Mouse (Mus musculus): ENCODE data around the gene Fam3b. TPM values are rescaled to one million over a fixed set of nuclear protein-coding genes. Genes with fewer than 3 reads are reported as not detected.
A peak's percentile ranks its signal among the peaks of the same experiment; 100 is the strongest.

Fam3b gene
- polyA plus RNA-seq (2016; fragmentation: Nextera tagmentation; extraction: Ambion mirVana), result not detected in 2 replicates

DNA sequence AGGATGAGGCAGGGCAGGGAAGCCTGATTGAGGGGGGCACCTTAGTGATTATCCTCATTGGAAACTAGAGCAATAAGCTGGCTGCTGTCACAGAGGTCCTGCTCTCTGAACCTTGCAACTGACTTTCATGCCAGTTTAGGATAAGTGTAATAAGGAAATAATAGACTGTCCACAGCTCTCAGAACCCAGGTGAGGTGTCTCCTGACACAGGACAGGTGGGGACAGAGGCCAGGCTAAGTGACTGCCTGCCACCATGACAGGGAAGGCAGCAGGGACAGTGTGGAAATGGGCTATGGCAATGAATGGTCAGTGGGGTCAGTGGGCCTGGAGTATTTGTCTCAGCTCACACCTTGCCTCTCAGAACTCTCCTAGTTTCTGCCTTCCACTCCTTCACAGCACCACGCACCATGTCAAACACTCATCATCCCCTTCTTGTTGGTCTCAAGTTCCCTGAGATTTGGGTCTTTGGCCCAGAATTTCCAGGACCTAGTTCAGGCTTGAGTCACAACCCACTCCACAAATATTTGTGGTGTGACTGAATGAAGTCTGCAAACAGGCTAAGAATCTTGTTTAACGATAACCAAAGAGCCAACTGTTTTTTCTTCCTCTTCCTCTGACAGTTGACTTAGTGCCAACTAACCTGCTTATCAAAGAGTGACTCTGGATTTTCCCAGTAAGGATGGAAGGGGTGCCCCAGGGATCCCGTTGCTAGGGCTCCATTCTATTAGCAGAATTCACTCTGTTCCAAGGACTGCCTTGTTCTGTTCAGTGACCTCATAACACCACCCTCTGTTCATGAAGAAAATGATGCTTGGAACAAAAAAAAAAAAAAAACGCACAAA lies at the start of gene Fam3b:
Gene Fam3b, minus strand, starts transcription at position 718 of the 842 bp plus-strand sequence.
- no peak within 1 kb of the TSS for H3K9ac ChIP-seq
- WGBS (ENCODE audit: insufficient replicate concordance), result 57% methylated on average over 4 of the region's 4 CpGs
- H3K4me1 ChIP-seq, result no peaks in the 10 kb centered on the region
- no peak within 1 kb of the TSS for H3K4me2 ChIP-seq
- no peak for ATAC-seq
- no peak within 1 kb of the TSS for H3K4me3 ChIP-seq
- no peak within 1 kb of the TSS for H3K27ac ChIP-seq
- H3K36me3 ChIP-seq, result no peaks in the 10 kb centered on the region
- H3K27me3 ChIP-seq (replicated peaks), result no peaks in the 10 kb centered on the region
- no peaks in the 10 kb centered on the region for H3K9me3 ChIP-seq (replicated peaks)

DNA sequence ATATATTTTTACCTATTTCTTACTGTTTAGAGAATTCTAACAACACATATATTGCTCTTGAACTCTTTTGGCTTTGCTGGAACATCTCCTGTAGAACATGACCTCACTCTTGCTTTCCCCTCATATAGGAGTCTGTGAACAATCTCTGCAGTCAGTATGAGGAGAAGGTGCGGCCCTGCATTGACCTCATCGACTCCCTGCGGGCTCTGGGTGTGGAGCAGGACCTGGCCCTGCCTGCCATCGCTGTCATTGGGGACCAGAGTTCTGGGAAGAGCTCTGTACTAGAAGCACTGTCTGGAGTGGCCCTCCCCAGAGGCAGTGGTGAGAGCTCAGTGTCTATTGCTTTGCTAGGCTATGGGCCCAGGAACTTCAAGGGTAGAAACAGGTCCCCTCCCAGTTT lies 29.7 kb upstream of the Fam3b start:
- Histone ChIP-seq H3K9ac (no peak overlapping the region), H3K27me3 (replicated peaks) (no peaks in the 10 kb centered on the region), H3K27ac (no peak overlapping the region), H3K4me1 (no peaks in the 10 kb centered on the region), H3K4me2 (no peak overlapping the region), H3K36me3 (no peaks in the 10 kb centered on the region), H3K9me3 (replicated peaks) (no peaks in the 10 kb centered on the region; the same call in 1 of the 2 replicates), H3K4me3 (no peak overlapping the region)
- 56% methylated on average over 4 of the region's 4 CpGs for WGBS (ENCODE audit: insufficient replicate concordance)
- no peak for ATAC-seq

DNA sequence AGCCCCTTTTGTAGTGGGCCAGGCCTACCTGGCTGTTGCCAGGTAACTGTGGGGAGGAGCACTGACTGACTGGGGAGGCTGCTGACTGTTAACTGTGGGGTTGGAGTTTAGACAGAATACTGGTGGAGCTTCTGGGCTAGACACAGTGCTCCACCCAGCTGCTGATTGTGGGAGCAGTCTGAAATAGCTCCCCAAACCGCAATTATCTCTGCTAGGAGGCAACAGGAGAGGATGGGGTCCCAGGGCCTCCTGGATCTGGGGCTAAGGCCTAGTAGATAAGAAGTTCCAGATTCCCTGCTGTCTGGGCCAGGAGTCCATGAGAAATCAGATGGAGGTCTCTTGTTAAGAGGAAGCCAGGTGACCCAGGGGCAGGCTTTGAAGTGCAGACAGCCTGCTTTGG lies 22.2 kb upstream of the Fam3b start:
- Histone ChIP-seq H3K9ac (no peak overlapping the region), H3K4me3 (no peak overlapping the region), H3K27me3 (replicated peaks) (no peaks in the 10 kb centered on the region), H3K4me1 (peaks cover 34% of the 10 kb centered on the region), H3K4me2 (peak overlapping the region; percentile 28; the same call in 1 of the 2 replicates), H3K36me3 (no peaks in the 10 kb centered on the region), H3K9me3 (replicated peaks) (no peaks in the 10 kb centered on the region; the same call in 1 of the 2 replicates), H3K27ac (no peak overlapping the region)
- no peak for ATAC-seq
- 18% methylated on average over 1 of the region's 1 CpGs for WGBS (ENCODE audit: insufficient replicate concordance)

DNA sequence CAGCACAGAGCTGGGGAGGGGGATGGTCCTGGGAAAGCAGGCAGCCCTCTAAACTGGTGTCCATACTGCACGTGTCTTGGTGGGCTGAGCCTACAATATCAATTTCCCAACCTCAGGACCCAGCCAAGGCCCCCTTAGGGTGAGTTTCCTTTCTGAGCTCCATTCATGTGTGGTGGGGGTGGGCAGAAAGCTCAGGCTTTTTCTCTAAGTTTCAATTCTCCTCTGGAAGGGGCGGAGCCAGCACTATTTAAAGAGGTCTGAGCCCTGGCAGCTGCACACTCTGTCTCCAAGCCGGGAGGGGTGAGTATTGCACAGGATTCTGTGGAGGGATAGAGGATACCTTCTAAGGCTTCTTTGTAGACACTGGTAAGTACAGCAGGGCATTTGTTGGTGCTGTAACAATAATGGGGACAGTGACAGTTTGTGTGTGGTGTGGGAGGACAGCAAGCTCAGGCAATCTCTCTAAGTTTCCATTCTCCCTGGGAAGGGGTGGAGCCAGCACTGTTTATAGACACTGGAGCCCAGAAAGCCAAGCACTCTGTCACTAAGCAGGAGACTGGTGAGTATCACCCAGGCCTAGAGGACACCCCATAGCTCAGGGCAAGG lies 21.3 kb upstream of the Fam3b start:
- Histone ChIP-seq H3K27me3 (replicated peaks) (no peaks in the 10 kb centered on the region), H3K4me2 (peak overlapping the region; percentile 28), H3K4me1 (peaks cover 34% of the 10 kb centered on the region), H3K4me3 (no peak overlapping the region), H3K36me3 (no peaks in the 10 kb centered on the region), H3K9me3 (replicated peaks) (no peaks in the 10 kb centered on the region), H3K27ac (peak overlapping the region; percentile 72), H3K9ac (no peak overlapping the region; the same call in 1 of the 2 replicates)
- 9% methylated on average over 3 of the region's 3 CpGs for WGBS (ENCODE audit: insufficient replicate concordance)
- peak; percentile 50 for ATAC-seq

DNA sequence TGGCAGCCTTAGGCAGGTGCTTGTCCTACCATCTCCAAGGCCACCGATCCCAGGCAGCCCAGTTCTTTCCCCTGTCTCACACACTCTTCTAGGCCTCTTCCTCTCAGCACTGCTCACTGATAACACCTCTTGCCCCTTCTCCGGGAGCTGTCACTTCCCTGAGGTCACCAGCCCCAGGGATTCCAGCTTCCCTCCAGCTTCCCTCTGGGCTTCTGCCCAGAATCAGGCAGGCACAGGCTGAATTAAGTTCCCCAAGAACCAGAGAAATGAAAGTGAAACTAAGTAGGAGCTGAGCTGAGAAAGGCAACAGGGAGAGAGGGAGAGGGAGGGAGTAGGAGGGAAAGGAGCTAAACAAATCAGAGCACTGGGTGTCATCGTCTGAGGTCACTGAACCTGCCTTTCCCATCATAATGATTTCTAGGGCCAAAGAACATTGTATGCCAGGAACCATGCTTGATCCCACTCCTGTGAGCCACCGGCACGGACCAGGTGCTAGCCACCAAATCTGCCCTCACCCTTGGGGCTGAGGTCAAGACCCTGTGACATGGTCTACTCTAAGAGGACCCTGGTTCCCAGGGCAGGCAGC lies 20.4 kb upstream of the Fam3b start:
- ATAC-seq, result peak; percentile 36; the same call in 1 of the 2 replicates
- Histone ChIP-seq H3K4me2 (peak overlapping the region; percentile 28), H3K9ac (no peak overlapping the region), H3K36me3 (no peaks in the 10 kb centered on the region), H3K4me1 (peaks cover 34% of the 10 kb centered on the region), H3K4me3 (peak overlapping the region; percentile 0; the same call in 1 of the 2 replicates), H3K27ac (peak overlapping the region; percentile 72), H3K27me3 (replicated peaks) (no peaks in the 10 kb centered on the region), H3K9me3 (replicated peaks) (no peaks in the 10 kb centered on the region)
- 19% methylated on average over 5 of the region's 5 CpGs for WGBS (ENCODE audit: insufficient replicate concordance)

DNA sequence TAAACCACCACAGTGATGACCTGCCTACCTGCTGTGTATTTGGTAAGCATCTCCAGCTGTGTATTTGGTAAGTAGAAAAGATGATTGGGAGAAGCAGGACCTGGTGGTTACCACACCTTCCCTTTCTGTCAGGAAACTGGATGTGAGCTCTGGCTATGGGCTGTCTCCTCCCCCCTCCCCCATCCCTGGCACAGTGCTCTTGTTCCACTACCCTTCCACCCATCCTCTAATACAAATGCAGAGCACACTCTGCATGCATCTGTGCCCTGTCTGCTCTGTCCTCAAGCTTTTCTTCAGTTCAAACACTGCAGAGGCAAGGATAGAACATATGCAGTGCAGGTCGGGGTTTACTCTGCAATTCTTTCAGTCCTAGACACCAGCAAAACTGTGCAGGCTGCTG lies 19.8 kb upstream of the Fam3b start:
- no peaks in the 10 kb centered on the region for H3K27me3 ChIP-seq (replicated peaks)
- peaks cover 34% of the 10 kb centered on the region for H3K4me1 ChIP-seq
- no peaks in the 10 kb centered on the region for H3K36me3 ChIP-seq
- no peak overlapping the region for H3K9ac ChIP-seq
- peak overlapping the region; percentile 28 for H3K4me2 ChIP-seq
- ATAC-seq, result no peak
- H3K9me3 ChIP-seq (replicated peaks), result no peaks in the 10 kb centered on the region
- H3K4me3 ChIP-seq, result peak overlapping the region; percentile 0; the same call in 1 of the 2 replicates
- WGBS (ENCODE audit: insufficient replicate concordance), result 40% methylated on average over 1 of the region's 1 CpGs
- H3K27ac ChIP-seq, result peak overlapping the region; percentile 72

DNA sequence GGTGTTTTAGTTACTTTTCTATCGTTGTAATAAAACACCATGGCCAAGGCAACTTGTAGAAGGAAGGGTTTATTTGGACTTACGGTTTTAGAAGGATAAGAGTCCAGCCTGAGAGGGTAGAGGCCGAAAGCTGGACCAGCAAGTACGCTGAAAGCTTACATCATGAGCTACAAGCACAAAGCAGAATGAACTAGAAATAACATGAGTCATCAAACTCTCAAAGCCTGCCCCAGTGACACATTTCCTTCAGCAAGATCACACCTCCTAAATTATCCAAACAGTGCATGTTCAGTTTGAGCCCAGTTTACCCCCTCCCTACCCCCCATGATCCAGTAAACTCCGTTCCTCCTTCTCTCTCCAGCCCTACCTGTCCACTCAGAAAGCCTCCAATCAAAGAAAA lies 19.1 kb upstream of the Fam3b start:
- WGBS (ENCODE audit: insufficient replicate concordance), result 73% methylated on average over 5 of the region's 5 CpGs
- no peak for ATAC-seq
- no peak overlapping the region for H3K4me2 ChIP-seq

DNA sequence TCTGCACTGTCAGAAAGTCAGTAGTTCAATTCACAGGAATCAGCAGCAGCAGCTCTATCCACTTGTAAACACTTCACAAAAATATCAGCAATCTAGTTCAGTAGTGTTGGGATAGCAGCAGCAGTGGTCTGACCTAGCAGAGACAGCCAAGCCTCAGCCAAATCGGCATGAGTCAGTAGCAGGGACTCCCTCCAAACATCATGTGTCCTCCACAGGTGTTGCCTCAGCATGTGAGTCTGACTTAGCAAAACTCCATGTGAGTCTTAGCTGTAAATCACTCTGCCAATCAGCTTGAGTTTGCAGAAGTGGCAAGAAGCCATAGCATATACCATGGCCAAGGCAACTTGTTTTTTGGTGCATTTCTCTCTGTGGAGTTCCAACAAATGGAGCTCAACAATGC lies 18.5 kb upstream of the Fam3b start:
- ATAC-seq, result no peak
- 84% methylated on average over 1 of the region's 1 CpGs for WGBS (ENCODE audit: insufficient replicate concordance)

More for the DNA sequence above, 19.1 kb upstream of the Fam3b start:
- Histone ChIP-seq H3K9ac (no peak overlapping the region), H3K4me3 (no peak overlapping the region), H3K27ac (no peak overlapping the region), H3K27me3 (replicated peaks) (no peaks in the 10 kb centered on the region), H3K9me3 (replicated peaks) (no peaks in the 10 kb centered on the region), H3K36me3 (no peaks in the 10 kb centered on the region), H3K4me1 (peaks cover 34% of the 10 kb centered on the region)

DNA sequence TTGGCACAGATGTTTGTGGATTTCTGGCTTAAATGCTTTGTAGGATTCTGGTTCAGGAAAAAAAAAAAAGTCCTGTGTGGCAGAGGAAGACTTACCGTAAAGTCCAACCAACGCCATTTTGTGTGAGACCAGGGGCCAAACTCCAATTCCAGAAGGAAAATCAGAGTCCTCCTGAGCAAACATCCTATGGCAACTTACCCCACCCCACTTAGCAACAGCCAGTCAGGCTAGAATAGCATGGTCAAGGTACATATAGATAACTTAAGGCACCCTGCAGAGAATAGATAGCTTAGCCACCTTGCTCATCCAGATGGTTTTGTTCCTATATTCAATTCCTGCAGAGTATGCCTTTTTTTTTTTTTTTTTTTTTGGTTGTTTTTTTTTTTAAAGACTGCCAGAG lies 14.6 kb upstream of the Fam3b start:
- no peaks in the 10 kb centered on the region for H3K36me3 ChIP-seq
- peaks cover 5% of the 10 kb centered on the region; the same call in 1 of the 2 replicates for H3K4me1 ChIP-seq
- ATAC-seq, result no peak
- H3K9me3 ChIP-seq (replicated peaks), result no peaks in the 10 kb centered on the region
- H3K9ac ChIP-seq, result no peak overlapping the region
- no peak overlapping the region for H3K27ac ChIP-seq
- H3K27me3 ChIP-seq (replicated peaks), result no peaks in the 10 kb centered on the region
- H3K4me2 ChIP-seq, result no peak overlapping the region
- 69% methylated on average over 2 of the region's 2 CpGs for WGBS (ENCODE audit: insufficient replicate concordance)
- no peak overlapping the region for H3K4me3 ChIP-seq

More for the DNA sequence above, 18.5 kb upstream of the Fam3b start:
- Histone ChIP-seq H3K4me2 (no peak overlapping the region), H3K27me3 (replicated peaks) (no peaks in the 10 kb centered on the region), H3K36me3 (no peaks in the 10 kb centered on the region), H3K9ac (no peak overlapping the region), H3K27ac (no peak overlapping the region), H3K4me3 (no peak overlapping the region), H3K9me3 (replicated peaks) (no peaks in the 10 kb centered on the region), H3K4me1 (peaks cover 34% of the 10 kb centered on the region)

DNA sequence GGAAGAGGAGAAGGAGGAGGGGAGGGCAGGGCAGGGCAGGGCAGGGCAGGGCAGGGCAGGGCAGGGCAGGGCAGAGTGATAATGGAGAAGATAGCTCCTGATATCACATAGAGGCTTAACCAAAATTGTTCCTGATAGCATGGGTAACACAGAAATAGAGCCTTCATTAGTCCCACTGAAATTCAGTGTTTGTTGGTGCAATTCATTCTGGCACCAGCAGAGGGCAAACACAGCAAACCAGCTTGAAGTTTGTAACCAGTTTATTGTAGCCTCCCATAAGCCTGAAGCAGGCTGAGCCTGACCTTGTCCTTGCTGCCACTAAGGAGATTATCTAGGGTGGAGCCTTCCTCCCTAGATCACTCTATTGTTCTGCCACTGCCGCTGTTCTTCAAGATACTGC lies 8.4 kb upstream of the Fam3b start:
- Histone ChIP-seq H3K4me3 (no peak overlapping the region), H3K4me2 (no peak overlapping the region), H3K27me3 (replicated peaks) (no peaks in the 10 kb centered on the region), H3K9ac (no peak overlapping the region), H3K27ac (no peak overlapping the region), H3K4me1 (no peaks in the 10 kb centered on the region), H3K36me3 (no peaks in the 10 kb centered on the region), H3K9me3 (replicated peaks) (no peaks in the 10 kb centered on the region)
- no peak for ATAC-seq
- WGBS (ENCODE audit: insufficient replicate concordance), result 0% methylated on average over 1 of the region's 1 CpGs

DNA sequence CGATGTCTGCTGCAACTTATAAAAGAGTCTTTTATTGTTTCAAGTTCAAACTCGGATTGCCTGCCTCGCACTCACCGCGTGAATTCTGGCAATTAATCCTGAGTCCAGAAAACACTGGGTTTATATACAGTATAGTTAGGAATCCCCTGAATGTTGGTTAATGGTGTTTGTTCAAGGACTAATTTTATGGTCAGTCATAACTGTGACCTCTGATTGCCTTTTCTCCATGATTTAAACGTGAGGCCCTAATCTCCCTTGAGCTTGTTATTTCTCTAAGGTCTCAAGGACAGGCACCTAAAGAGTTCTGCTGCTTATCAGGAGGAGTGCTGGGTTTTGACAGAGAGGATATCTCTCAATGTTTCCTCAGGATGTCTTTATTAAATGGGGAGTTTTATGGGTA lies 7.4 kb upstream of the Fam3b start:
- no peak for ATAC-seq
- H3K4me1 ChIP-seq, result no peaks in the 10 kb centered on the region
- H3K36me3 ChIP-seq, result no peaks in the 10 kb centered on the region
- H3K27me3 ChIP-seq (replicated peaks), result no peaks in the 10 kb centered on the region
- no peak overlapping the region for H3K4me2 ChIP-seq
- 72% methylated on average over 6 of the region's 6 CpGs for WGBS (ENCODE audit: insufficient replicate concordance)
- no peak overlapping the region for H3K4me3 ChIP-seq
- H3K27ac ChIP-seq, result no peak overlapping the region
- no peaks in the 10 kb centered on the region for H3K9me3 ChIP-seq (replicated peaks)
- no peak overlapping the region; the same call in 1 of the 2 replicates for H3K9ac ChIP-seq

DNA sequence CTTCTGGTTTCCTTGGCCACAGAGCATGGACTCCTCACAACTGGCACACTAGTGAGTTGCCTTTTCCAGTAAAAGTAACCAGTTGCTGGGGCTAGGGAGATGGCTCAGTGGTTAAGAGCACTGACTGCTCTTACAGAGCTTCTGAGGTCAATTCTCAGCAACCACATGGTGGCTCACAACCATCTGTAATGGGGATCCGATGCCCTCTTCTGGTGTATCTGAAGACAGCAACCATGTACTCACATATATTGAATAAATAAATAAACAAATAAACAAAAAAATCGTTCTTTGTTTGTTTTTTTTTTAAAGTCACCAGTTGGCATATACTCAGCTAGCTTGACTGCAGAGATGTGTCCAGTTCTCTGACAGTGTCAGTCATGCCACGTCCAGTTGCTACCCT lies 1.7 kb upstream of the Fam3b start:
- H3K4me1 ChIP-seq, result no peaks in the 10 kb centered on the region
- 58% methylated on average over 3 of the region's 3 CpGs for WGBS (ENCODE audit: insufficient replicate concordance)

More for the DNA sequence above, 1.7 kb upstream of the Fam3b start:
- H3K9ac ChIP-seq, result no peak overlapping the region
- H3K27me3 ChIP-seq (replicated peaks), result no peaks in the 10 kb centered on the region
- no peaks in the 10 kb centered on the region for H3K36me3 ChIP-seq
- ATAC-seq, result no peak
- no peak overlapping the region for H3K4me2 ChIP-seq
- no peak overlapping the region for H3K27ac ChIP-seq
- H3K9me3 ChIP-seq (replicated peaks), result no peaks in the 10 kb centered on the region
- H3K4me3 ChIP-seq, result no peak overlapping the region

Measured in liver, embryonic 12.5 days (tissue).